Mouse (Mus musculus): ENCODE data around the gene Ascc2.

- no peak for TF ChIP-seq FLI1 (IDR thresholded peaks at IDR 0.05; ENCODE audit: low read length)
- no peak for TF ChIP-seq GATA1 (IDR thresholded peaks at IDR 0.05; ENCODE audit: borderline replicate concordance, low read length)
Observed at GRCm38 (mm10) chr11:4601890-4602289, 35.7 kb upstream of the Ascc2 start.

Data from megakaryocyte, embryonic 14.5 days (primary cell).